Mouse (Mus musculus): Measurements from ENCODE around the gene Hist1h4d. TPM values are rescaled to one million over a fixed set of nuclear protein-coding genes. Genes with fewer than 3 reads are reported as not detected.

The Hist1h4d gene
- total RNA-seq, 2 experiments from 2014 or later = 132 to 135 TPM

Small RNAs within 50 kb of the gene (microRNA-seq; reads per million reads assigned to microRNA genes)
- gene Gm44297 (0 reads per million in 2 experiments), gene Gm44359 (0 reads per million in 2 experiments), gene Gm44394 (0 reads per million in 2 experiments)

Other genes starting within 250 kb of the Hist1h4d start
- 10 to 100 TPM; 37.7 to 38.8 TPM for gene Zfp322a, start 212.4 kb upstream of the Hist1h4d start, total RNA-seq (2021)
- 1 to 10 TPM; 7.9 to 8.7 TPM for gene Abt1, start 157.7 kb upstream of the Hist1h4d start, total RNA-seq (2021)
- not detected for gene Btn1a1, start 115.7 kb upstream of the Hist1h4d start, total RNA-seq (2021)
- under 1 TPM; 0.51 to 0.80 TPM for gene Btn2a2, start 92.7 kb upstream of the Hist1h4d start, total RNA-seq (2021)
- 100 to 1,000 TPM; 363 to 377 TPM for gene Hist1h4h, start 50.5 kb upstream of the Hist1h4d start, total RNA-seq (2021)
- 10 to 100 TPM; 12.2 to 14.4 TPM for gene Hist1h2af, start 47.7 kb upstream of the Hist1h4d start, total RNA-seq (2021)
- 1 to 10 TPM; 3.9 to 4.9 TPM for gene Hist1h3g, start 46.2 kb upstream of the Hist1h4d start, total RNA-seq (2021)
- gene Hist1h2bh, start 38.2 kb upstream of the Hist1h4d start, total RNA-seq (2021) = 1 to 10 TPM; 1.1 to 1.2 TPM
- 10 to 100 TPM; 16.2 to 17.4 TPM for gene Hist1h3f, start 37.5 kb upstream of the Hist1h4d start, total RNA-seq (2021)
- gene Hist1h4f, start 29.9 kb upstream of the Hist1h4d start, total RNA-seq (2021) = 100 to 1,000 TPM; 143 to 156 TPM
- gene Hist1h1d, start 28.3 kb upstream of the Hist1h4d start, total RNA-seq (2021) = 1 to 10 TPM; 4.3 to 6.0 TPM
- gene Hist1h3e, start 19.2 kb upstream of the Hist1h4d start, total RNA-seq (2021) = 10 to 100 TPM; 47.8 to 49.2 TPM
- 1 to 10 TPM; 5.6 to 6.4 TPM for gene Hist1h2ae, start 10.4 kb upstream of the Hist1h4d start, total RNA-seq (2021)
- 10 to 100 TPM; 74.7 to 86.4 TPM for gene Hist1h2bg, start 10.2 kb upstream of the Hist1h4d start, total RNA-seq (2021)
- gene Hist1h2bf, start 7.4 kb upstream of the Hist1h4d start, total RNA-seq (2021) = 10 to 100 TPM; 30.2 to 30.9 TPM
- gene Hist1h2ad, start 7.2 kb upstream of the Hist1h4d start, total RNA-seq (2021) = 1 to 10 TPM; 5.2 to 9.9 TPM
- 10 to 100 TPM; 12.8 to 15.5 TPM for gene Hist1h3d, start 5.8 kb upstream of the Hist1h4d start, total RNA-seq (2021)
- gene Hist1h2be, start 39.5 kb downstream of the Hist1h4d start, total RNA-seq (2021) = 10 to 100 TPM; 12.0 to 12.3 TPM
- 10 to 100 TPM; 42.1 to 46.4 TPM for gene Hist1h1e, start 41.0 kb downstream of the Hist1h4d start, total RNA-seq (2021)
- 1 to 10 TPM; 2.7 to 3.5 TPM for gene Hist1h2ac, start 102.3 kb downstream of the Hist1h4d start, total RNA-seq (2021)
- 10 to 100 TPM; 50.8 to 57.7 TPM for gene Hist1h2bc, start 102.6 kb downstream of the Hist1h4d start, total RNA-seq (2021)
- gene Hist1h1t, start 114.2 kb downstream of the Hist1h4d start, total RNA-seq (2021) = not detected
- gene Hist1h4c, start 116.9 kb downstream of the Hist1h4d start, total RNA-seq (2021) = 10 to 100 TPM; 95.4 to 98.7 TPM
- 1 to 10 TPM; 1.7 to 3.0 TPM for gene Hfe, start 129.3 kb downstream of the Hist1h4d start, total RNA-seq (2021)
- 10 to 100 TPM; 52.8 to 55.3 TPM for gene Hist1h1c, start 157.2 kb downstream of the Hist1h4d start, total RNA-seq (2021)
- 1 to 10 TPM; 2.5 to 5.2 TPM for gene Hist1h3c, start 164.0 kb downstream of the Hist1h4d start, total RNA-seq (2021)
- gene Hist1h2bb, start 165.1 kb downstream of the Hist1h4d start, total RNA-seq (2021) = 10 to 100 TPM; 23.0 to 24.2 TPM
- 10 to 100 TPM; 29.8 to 37.0 TPM for gene Hist1h2ab, start 169.5 kb downstream of the Hist1h4d start, total RNA-seq (2021)
- 10 to 100 TPM; 15.0 to 21.4 TPM for gene Hist1h3b, start 170.7 kb downstream of the Hist1h4d start, total RNA-seq (2021)
- gene Hist1h4b, start 175.4 kb downstream of the Hist1h4d start, total RNA-seq (2021) = 10 to 100 TPM; 83.9 to 89.6 TPM
- 10 to 100 TPM; 35.4 to 47.1 TPM for gene Hist1h4a, start 179.6 kb downstream of the Hist1h4d start, total RNA-seq (2021)
- 10 to 100 TPM; 37.3 to 46.3 TPM for gene Hist1h3a, start 180.8 kb downstream of the Hist1h4d start, total RNA-seq (2021)
- 10 to 100 TPM; 17.0 to 19.5 TPM for gene Hist1h1a, start 182.1 kb downstream of the Hist1h4d start, total RNA-seq (2021)
- gene Trim38, start 188.3 kb downstream of the Hist1h4d start, total RNA-seq (2021) = under 1 TPM in 1 of 2 experiments, not detected in 1; 0.18 TPM
- under 1 TPM in 1 of 2 experiments, not detected in 1; 0.23 TPM for gene Slc17a2, start 225.4 kb downstream of the Hist1h4d start, total RNA-seq (2021)

All from layer of hippocampus, postnatal 36 days (tissue).